Mouse (Mus musculus): ENCODE data around the gene Atp6v1e2.

GRCm38 (mm10) chr17:86937064-86937463 lies 10.6 kb downstream of the Atp6v1e2 start:
- no peak for TF ChIP-seq EP300 (IDR thresholded peaks at IDR 0.05; ENCODE audit: low read depth)
- TF ChIP-seq CTCF (IDR thresholded peaks at IDR 0.05; ENCODE audit: low read depth), result no peak

All from liver, postnatal 0 days (tissue).